Mouse (Mus musculus) liver, adult 2 months (tissue): ENCODE measurements around the gene Lime1. TPM values are rescaled to one million over a fixed set of nuclear protein-coding genes. Genes with fewer than 3 reads are reported as not detected.

Experiments used
- DNase-seq: peaks from one replicate; pipeline ENCODE4 v3.0.0-alpha.2; 2011; ENCODE audit warnings: low read depth, low spot score; ENCODE audit errors: extremely low read depth
- H3K27ac ChIP-seq: fragments of 200-500 bp; replicated peaks from 2 replicates; pipeline ENCODE4 v1.5.1; 2012; ENCODE audit warnings: low read depth, mild to moderate bottlenecking, control low read depth, inconsistent platforms, low read length; ENCODE audit not compliant: insufficient read depth
- H3K27me3 ChIP-seq: fragments of 200-500 bp; 2 replicates; pipeline ENCODE4 v1.6.1; 2012; ENCODE audit warnings: mild to moderate bottlenecking, moderate library complexity, low read length, inconsistent platforms; ENCODE audit not compliant: control insufficient read depth, insufficient read depth
- H3K36me3 ChIP-seq: fragments of 200-500 bp; 2 replicates; pipeline ENCODE4 v1.6.1; 2012; ENCODE audit warnings: low read length, inconsistent platforms; ENCODE audit not compliant: control insufficient read depth, insufficient read depth
- H3K4me1 ChIP-seq: fragments of 200-500 bp; 2 replicates; pipeline ENCODE4 v1.6.1; 2011; ENCODE audit warnings: low read length; ENCODE audit not compliant: control insufficient read depth, insufficient read depth
- H3K4me3 ChIP-seq: fragments of 200-500 bp; 2 replicates; pipeline ENCODE4 v1.5.1; 2011; ENCODE audit warnings: low read depth, mild to moderate bottlenecking, control low read depth, low read length, moderate library complexity; ENCODE audit not compliant: insufficient read depth
- H3K79me2 ChIP-seq: fragments of 200-500 bp; 2 replicates; pipeline ENCODE4 v1.6.1; 2012; ENCODE audit warnings: inconsistent platforms, mild to moderate bottlenecking, low read length, moderate library complexity; ENCODE audit not compliant: control insufficient read depth, insufficient read depth
- H3K9ac ChIP-seq: fragments of 200-500 bp; 2 replicates; pipeline ENCODE4 v1.6.1; 2012; ENCODE audit warnings: low read depth, mild to moderate bottlenecking, control low read depth, inconsistent platforms, low read length
- CTCF ChIP-seq: fragments of 200-500 bp; IDR thresholded peaks from 2 replicates; pipeline ENCODE4 v1.5.1; 2011; ENCODE audit warnings: low read depth, low read length, control low read depth
- POLR2A ChIP-seq: fragments of 200-500 bp; IDR thresholded peaks from 2 replicates; pipeline ENCODE4 v1.6.1; 2011; ENCODE audit warnings: low read length, control low read depth; ENCODE audit not compliant: insufficient read depth; ENCODE audit errors: extremely low read depth
- WGBS: fragments of 180-500 bp; shearing (Covaris S2); methylation state at CpG from one replicate; pipeline ENCODE4 v1.1.7; 2018; 5-methylcytosine and 5-hydroxymethylcytosine counted together
- polyA plus RNA-seq: library from polyadenylated mRNA; depleted of rRNA; stranded (reverse); fragments of >200 nt; gene quantifications from 2 replicates; pipeline ENCODE4 v1.2.3, GENCODE M21; 2012
- total RNA-seq: library from RNA; depleted of rRNA; stranded (reverse); fragments of >200 nt; gene quantifications from 2 replicates; pipeline ENCODE4 v1.2.3, GENCODE M21; 2014

Gene Lime1
- total and polyA plus RNA-seq, 2 experiments = 9.7 to 36.9 TPM

DNA sequence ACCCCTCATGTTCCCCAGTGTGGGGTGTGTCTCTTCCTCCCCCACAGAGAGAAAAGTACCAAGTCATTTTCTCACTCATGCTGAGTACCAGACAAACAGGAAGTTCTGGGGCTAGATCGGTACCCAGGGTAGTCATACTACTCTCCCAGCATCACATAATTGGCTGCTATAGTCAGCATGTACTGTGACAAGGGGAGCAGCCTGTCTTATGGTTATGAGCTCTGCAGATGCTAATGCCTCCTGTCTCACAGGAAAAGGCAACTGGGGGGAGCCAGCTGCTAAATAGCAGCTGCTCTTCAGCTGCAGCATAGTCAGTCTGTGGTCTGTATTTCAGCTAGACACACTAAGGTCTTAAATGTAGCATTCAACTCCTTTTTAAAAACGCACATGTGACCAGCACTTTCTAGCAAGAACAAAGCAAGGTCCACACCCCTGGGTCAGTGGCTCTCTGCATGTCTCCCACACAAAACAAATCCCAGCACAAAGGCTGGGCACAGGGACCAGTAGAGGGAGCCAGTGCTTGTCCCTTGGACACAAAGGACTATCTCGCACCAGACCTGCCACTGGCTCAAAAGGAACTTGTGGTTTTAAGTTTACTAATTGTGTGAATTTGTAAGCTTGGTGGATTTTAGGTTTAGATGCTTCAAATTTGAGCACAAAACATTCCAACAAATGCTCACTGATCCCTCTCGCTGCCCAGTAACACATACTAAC lies 31.0 kb downstream of the Lime1 start:
- peaks cover 8% of the 10 kb centered on the region; the same call in 1 of the 2 replicates for H3K4me1 ChIP-seq
- peak; percentile 52 for DNase-seq
- 52% methylated on average over 4 of the region's 4 CpGs for whole genome bisulfite sequencing
- no peak overlapping the region for H3K4me3 ChIP-seq
- 0 out of 2 replicates have a peak, but pooled peaks cover 5% of the 10 kb centered on the region for H3K79me2 ChIP-seq
- no peaks in the 10 kb centered on the region for H3K27me3 ChIP-seq
- H3K36me3 ChIP-seq = no peaks in the 10 kb centered on the region; the same call in 1 of the 2 replicates
- no peak overlapping the region for H3K27ac ChIP-seq
- H3K9ac ChIP-seq = no peak overlapping the region
- TF ChIP-seq CTCF (peak; percentile 87), POLR2A (no peak)

DNA sequence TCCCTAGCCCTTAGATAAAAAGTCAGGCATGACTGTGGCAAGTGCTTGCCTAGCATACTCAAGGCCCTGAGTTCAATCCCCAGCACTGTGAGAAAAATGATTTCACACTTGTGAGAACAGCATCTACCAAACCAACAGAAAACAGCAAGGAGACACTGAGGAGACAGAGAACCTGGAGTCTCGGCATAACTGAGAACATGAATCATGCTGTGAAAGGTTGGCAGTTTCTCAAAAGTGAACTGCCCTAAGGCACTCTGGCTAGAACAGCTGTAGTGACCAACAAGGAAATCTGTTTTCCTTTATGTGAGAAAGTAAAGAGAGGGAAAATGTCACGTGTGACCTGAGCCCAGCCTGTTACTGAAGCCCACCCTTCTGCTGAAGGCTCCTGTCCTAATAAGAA lies 33.3 kb downstream of the Lime1 start:
- Histone ChIP-seq H3K4me3 (no peak overlapping the region), H3K79me2 (0 out of 2 replicates have a peak, but pooled peaks cover 5% of the 10 kb centered on the region), H3K36me3 (no peaks in the 10 kb centered on the region; the same call in 1 of the 2 replicates), H3K27me3 (no peaks in the 10 kb centered on the region), H3K4me1 (peaks cover 8% of the 10 kb centered on the region; the same call in 1 of the 2 replicates), H3K27ac (peak overlapping the region; percentile 67), H3K9ac (no peak overlapping the region)
- 70% methylated on average over 2 of the region's 2 CpGs for WGBS
- no peak for DNase-seq
- no peak for TF ChIP-seq POLR2A
- no peak for TF ChIP-seq CTCF

DNA sequence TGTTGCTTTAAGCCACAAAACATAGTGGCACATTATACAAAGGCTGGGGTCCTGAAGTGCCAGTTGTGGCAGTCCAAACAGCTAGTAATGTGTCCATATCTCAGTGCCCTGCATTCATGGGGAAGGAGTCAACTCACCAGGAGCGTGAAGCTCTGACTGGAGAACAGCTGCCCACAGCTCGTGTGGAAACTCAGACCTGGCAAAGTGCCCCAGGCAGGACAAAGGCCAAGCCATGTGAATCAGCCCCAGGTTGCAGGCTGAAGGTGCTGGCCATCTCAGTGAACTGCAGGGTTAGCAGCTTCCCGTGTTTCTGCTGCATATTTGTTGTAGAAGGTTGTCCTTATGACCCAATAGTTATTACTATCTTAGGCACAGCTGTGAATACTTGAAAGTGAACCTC lies 36.1 kb downstream of the Lime1 start:
- Histone ChIP-seq H3K79me2 (peaks cover 9% of the 10 kb centered on the region; the same call in 1 of the 2 replicates), H3K4me3 (no peak overlapping the region), H3K27me3 (no peaks in the 10 kb centered on the region), H3K9ac (no peak overlapping the region), H3K4me1 (peaks cover 8% of the 10 kb centered on the region; the same call in 1 of the 2 replicates), H3K36me3 (no peaks in the 10 kb centered on the region), H3K27ac (no peak overlapping the region)
- TF ChIP-seq CTCF (0 out of 2 replicates have a peak, but pooled peaks have one; percentile 10), POLR2A (no peak)
- WGBS = 2% methylated on average over 3 of the region's 3 CpGs
- peak; percentile 63 for DNase-seq

- Histone ChIP-seq H3K4me1 (peaks cover 4% of the 10 kb centered on the region; the same call in 1 of the 2 replicates), H3K27me3 (no peaks in the 10 kb centered on the region), H3K9ac (no peak overlapping the region), H3K4me3 (no peak overlapping the region), H3K27ac (no peak overlapping the region), H3K79me2 (peaks cover 5% of the 10 kb centered on the region; the same call in 1 of the 2 replicates), H3K36me3 (peaks cover 4% of the 10 kb centered on the region; the same call in 1 of the 2 replicates)
- WGBS = 71% methylated on average over 7 of the region's 7 CpGs
- DNase-seq = no peak
- TF ChIP-seq POLR2A (no peak), CTCF (no peak)
These were observed 39.5 kb downstream of the Lime1 start for GRCm38 (mm10) chr2:181419359-181419758.

DNA sequence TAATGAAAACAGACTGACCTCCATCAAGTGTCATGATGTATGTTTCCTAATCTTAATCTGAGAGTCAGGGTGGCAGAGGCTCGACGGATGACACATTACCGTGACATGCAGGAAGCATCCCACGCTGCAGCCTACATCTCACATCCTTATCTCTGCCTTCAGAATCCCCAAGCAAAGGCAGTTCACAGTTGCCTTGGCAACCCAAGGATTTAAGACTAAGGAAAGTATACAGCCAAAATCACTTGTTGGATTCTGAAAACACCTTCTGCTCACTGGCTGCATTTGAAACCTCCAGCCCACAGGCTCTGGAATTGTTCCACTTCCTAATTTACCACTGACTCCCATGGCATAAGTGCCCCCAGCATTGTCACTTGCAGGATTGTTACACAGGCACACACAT lies 40.5 kb downstream of the Lime1 start:
- 74% methylated on average over 4 of the region's 4 CpGs for WGBS
- Histone ChIP-seq H3K4me1 (peaks cover 4% of the 10 kb centered on the region; the same call in 1 of the 2 replicates), H3K79me2 (peaks cover 5% of the 10 kb centered on the region; the same call in 1 of the 2 replicates), H3K9ac (no peak overlapping the region), H3K27ac (no peak overlapping the region), H3K4me3 (no peak overlapping the region), H3K27me3 (no peaks in the 10 kb centered on the region), H3K36me3 (peaks cover 4% of the 10 kb centered on the region; the same call in 1 of the 2 replicates)
- TF ChIP-seq CTCF (no peak), POLR2A (no peak)
- DNase-seq = no peak
